In genomic region chr7:27673575-27674131, GRCm38 (mm10) we compare ENCODE assay signal across 8 mouse cellular contexts. TPM values are rescaled to one million over a fixed set of nuclear protein-coding genes. Genes with fewer than 3 reads are reported as not detected.
A peak's percentile ranks its signal among the peaks of the same experiment; 100 is the strongest.
DNase-seq lines count a peak whose midpoint lies in the region; ATAC-seq and TF ChIP-seq lines count a peak whose summit lies in the region.

No protein-coding gene starts in this region.

- H3K9ac ChIP-seq in lung, embryonic 16.5 days (ENCODE audit: low read length) = peak overlapping the region; percentile 86
- peak overlapping the region; percentile 87 for H3K9ac ChIP-seq in heart, embryonic 14.5 days (ENCODE audit: low read length)

- no peaks in the 10 kb centered on the region for H3K27me3 ChIP-seq in lung, embryonic 16.5 days (ENCODE audit: control insufficient read depth, insufficient read depth, low read depth, low read length)
- H3K27me3 ChIP-seq in cerebellum, adult 2 months (ENCODE audit: control insufficient read depth, insufficient read depth, low read length) = no peaks in the 10 kb centered on the region
- no peaks in the 10 kb centered on the region for H3K27me3 ChIP-seq in heart, embryonic 14.5 days (ENCODE audit: control insufficient read depth, insufficient read depth, low read length)
- no peaks in the 10 kb centered on the region for H3K27me3 ChIP-seq in limb, embryonic 10.5 days (ENCODE audit: low read depth, poor library complexity, severe bottlenecking)

- peak; percentile 8 for ATAC-seq in lung, embryonic 16.5 days (ENCODE audit: low read depth)
- ATAC-seq in heart, embryonic 14.5 days (ENCODE audit: insufficient number of reproducible peaks, insufficient read depth, low FRiP score, low read depth) = no peak

- TF ChIP-seq POLR2A in cerebellum, adult 2 months (IDR thresholded peaks at IDR 0.05; ENCODE audit: borderline replicate concordance, insufficient read depth, low read length) = no peak

- no peak for DNase-seq in lung, postnatal 36 days
- peak; percentile 52 to 67 for DNase-seq in cerebellum, adult 2 months
- peak; percentile 49 for DNase-seq in limb, embryonic 10.5 days (ENCODE audit: low spot score)
- peak; percentile 26 for DNase-seq in naive thymus-derived CD4-positive, alpha-beta T cell, adult 2 months (ENCODE audit: low read depth)
- DNase-seq in embryo, embryonic 10.5 days (ENCODE audit: low spot score) = no peak
- DNase-seq in gastrocnemius, postnatal 25 days = no peak

- no peak for TF ChIP-seq CTCF in cerebellum, adult 2 months (IDR thresholded peaks at IDR 0.05; ENCODE audit: borderline replicate concordance, insufficient read depth, low read depth, low read length)

- H3K4me1 ChIP-seq in lung, embryonic 16.5 days (replicated peaks; ENCODE audit: control insufficient read depth, insufficient read depth, low read length) = peaks cover 19% of the 10 kb centered on the region
- peaks cover 8% of the 10 kb centered on the region for H3K4me1 ChIP-seq in cerebellum, adult 2 months (ENCODE audit: control insufficient read depth, insufficient read depth, low read length)
- peaks cover 11 to 14% of the 10 kb centered on the region in 2 experiments; a peak in 3 of 4 replicates for H3K4me1 ChIP-seq in heart, embryonic 14.5 days (ENCODE audit: control insufficient read depth in 2 of 2, insufficient read depth in 2 of 2, low read length in 2 of 2)
- H3K4me1 ChIP-seq in limb, embryonic 10.5 days = peaks cover 27% of the 10 kb centered on the region

- H3K4me2 ChIP-seq in lung, embryonic 16.5 days (ENCODE audit: low read depth, low read length) = peak overlapping the region; percentile 100
- peak overlapping the region; percentile 100 for H3K4me2 ChIP-seq in heart, embryonic 14.5 days (ENCODE audit: low read length)

- peak overlapping the region; percentile 10; the same call in 1 of the 2 replicates for H3K27ac ChIP-seq in lung, embryonic 16.5 days (ENCODE audit: low read length)
- H3K27ac ChIP-seq in cerebellum, adult 2 months (ENCODE audit: insufficient read depth, low read length) = peak overlapping the region; percentile 69
- no peak overlapping the region; a peak in 1 of 4 replicates for H3K27ac ChIP-seq in heart, embryonic 14.5 days (replicated peaks in 1 of 2; ENCODE audit: control insufficient read depth in 1 of 2, insufficient read depth in 1 of 2, low read depth in 2 of 2, low read length in 2 of 2)
- peak overlapping the region; percentile 92 for H3K27ac ChIP-seq in limb, embryonic 10.5 days

- no peaks in the 10 kb centered on the region for H3K36me3 ChIP-seq in lung, embryonic 16.5 days (ENCODE audit: control insufficient read depth, insufficient read depth, low read length)
- H3K36me3 ChIP-seq in heart, embryonic 14.5 days (ENCODE audit: control insufficient read depth, insufficient read depth, low read length) = peaks cover 11% of the 10 kb centered on the region; the same call in 1 of the 2 replicates
- H3K36me3 ChIP-seq in limb, embryonic 10.5 days = peaks cover 25% of the 10 kb centered on the region

- peak overlapping the region; percentile 91 for H3K4me3 ChIP-seq in lung, embryonic 16.5 days (ENCODE audit: low read length)
- H3K4me3 ChIP-seq in cerebellum, adult 2 months (replicated peaks; ENCODE audit: insufficient read depth, low read depth, low read length) = peak overlapping the region; percentile 66
- H3K4me3 ChIP-seq in heart, embryonic 14.5 days (ENCODE audit: control insufficient read depth in 1 of 2, insufficient read depth in 1 of 2, low read depth in 1 of 2, low read length in 2 of 2) = peak overlapping the region; percentile 82 to 86
- H3K4me3 ChIP-seq in limb, embryonic 10.5 days = peak overlapping the region; percentile 91

- under 1% methylated on average over 49 of the region's 52 CpGs for WGBS in lung, embryonic 16.5 days
- WGBS in cerebellum, adult 2 months = under 1% methylated on average over 51 of the region's 52 CpGs
- WGBS in heart, embryonic 14.5 days = 3% methylated on average over 50 of the region's 52 CpGs
- 1% methylated on average over 52 of the region's 52 CpGs for WGBS in limb, embryonic 10.5 days

- H3K9me3 ChIP-seq in lung, embryonic 16.5 days (ENCODE audit: control insufficient read depth, low read length) = no peaks in the 10 kb centered on the region
- H3K9me3 ChIP-seq in heart, embryonic 14.5 days (ENCODE audit: control insufficient read depth, low read length) = no peaks in the 10 kb centered on the region
- H3K9me3 ChIP-seq in limb, embryonic 10.5 days (replicated peaks) = no peaks in the 10 kb centered on the region

RNA-seq across cellular contexts. Expression of gene Map3k10, which starts 0.7 kb away (rescaled TPM):
- 4.6 and 5.0 TPM in 2 replicates for polyA plus RNA-seq in lung, embryonic 16.5 days (2015; fragmentation: Nextera tagmentation; extraction: Ambion mirVana)
- polyA plus RNA-seq in cerebellum, adult 2 months (2012; rRNA removed) = 96.7 and 99.4 TPM in 2 replicates
- polyA plus RNA-seq in heart, embryonic 14.5 days (2014; fragmentation: Nextera tagmentation; extraction: Ambion mirVana) = 3.8 and 4.3 TPM in 2 replicates
- 9.2 and 12.3 TPM in 2 replicates for polyA plus RNA-seq in limb, embryonic 10.5 days (2016; fragmentation: Nextera tagmentation; extraction: Ambion mirVana)
- 10 to 100 TPM; 27.7 to 28.1 TPM for total RNA-seq in gastrocnemius, postnatal 25 days (2021)

RNA-seq across cellular contexts. Expression of gene Zfp607b, which starts 15.5 kb away (rescaled TPM):
- 4.4 and 6.4 TPM in 2 replicates for polyA plus RNA-seq in lung, embryonic 16.5 days (2015; fragmentation: Nextera tagmentation; extraction: Ambion mirVana)
- polyA plus RNA-seq in cerebellum, adult 2 months (2012; rRNA removed) = 4.3 and 4.6 TPM in 2 replicates
- 2.2 and 2.5 TPM in 2 replicates for polyA plus RNA-seq in heart, embryonic 14.5 days (2014; fragmentation: Nextera tagmentation; extraction: Ambion mirVana)
- 2.5 and 3.3 TPM in 2 replicates for polyA plus RNA-seq in limb, embryonic 10.5 days (2016; fragmentation: Nextera tagmentation; extraction: Ambion mirVana)
- under 1 TPM; 0.49 to 0.75 TPM for total RNA-seq in gastrocnemius, postnatal 25 days (2021)

RNA-seq across cellular contexts. Expression of gene Ttc9b, which starts 19.9 kb away (rescaled TPM):
- 0.29 and 0.40 TPM in 2 replicates for polyA plus RNA-seq in lung, embryonic 16.5 days (2015; fragmentation: Nextera tagmentation; extraction: Ambion mirVana)
- 62.2 and 67.5 TPM in 2 replicates for polyA plus RNA-seq in cerebellum, adult 2 months (2012; rRNA removed)
- 0.32 TPM in 1 of 2 replicates, not detected in the other for polyA plus RNA-seq in heart, embryonic 14.5 days (2014; fragmentation: Nextera tagmentation; extraction: Ambion mirVana)
- polyA plus RNA-seq in limb, embryonic 10.5 days (2016; fragmentation: Nextera tagmentation; extraction: Ambion mirVana) = 0.23 TPM in 1 of 2 replicates, not detected in the other
- total RNA-seq in gastrocnemius, postnatal 25 days (2021) = not detected

RNA-seq across cellular contexts. Expression of gene Zfp60, which starts 57.5 kb away (rescaled TPM):
- polyA plus RNA-seq in lung, embryonic 16.5 days (2015; fragmentation: Nextera tagmentation; extraction: Ambion mirVana) = 31.8 and 34.2 TPM in 2 replicates
- 15.8 and 16.3 TPM in 2 replicates for polyA plus RNA-seq in cerebellum, adult 2 months (2012; rRNA removed)
- 16.9 and 17.9 TPM in 2 replicates for polyA plus RNA-seq in heart, embryonic 14.5 days (2014; fragmentation: Nextera tagmentation; extraction: Ambion mirVana)
- polyA plus RNA-seq in limb, embryonic 10.5 days (2016; fragmentation: Nextera tagmentation; extraction: Ambion mirVana) = 38.2 and 49.5 TPM in 2 replicates
- 1 to 10 TPM; 5.0 to 6.2 TPM for total RNA-seq in gastrocnemius, postnatal 25 days (2021)

Comparison
In these comparisons a context has a peak if more than half of its experiments do, and no peak if none do; other contexts are left out.
1. H3K27ac ChIP-seq: peak in lung, embryonic 16.5 days (single experiment), cerebellum, adult 2 months (single experiment) and limb, embryonic 10.5 days (single experiment); none in heart, embryonic 14.5 days (0 of 2).
2. DNase-seq: peak in cerebellum, adult 2 months (2 of 2), limb, embryonic 10.5 days (single experiment) and naive thymus-derived CD4-positive, alpha-beta T cell, adult 2 months (single experiment); none in lung, postnatal 36 days (single experiment), embryo, embryonic 10.5 days (single experiment) and gastrocnemius, postnatal 25 days (single experiment).
3. RNA of gene Ttc9b, which starts 19.9 kb away (polyA plus RNA-seq): 62.2 to 67.5 TPM in cerebellum, adult 2 months; 0.32 TPM in heart, embryonic 14.5 days, 0.29 to 0.40 TPM in lung, embryonic 16.5 days and 0.23 TPM in limb, embryonic 10.5 days; every median in the first group is over 10 times any median in the second.
4. Peak in every context shown above with its lines, with median percentiles within 50 percentile points of each other: H3K4me3 ChIP-seq.